Mouse (Mus musculus) heart, embryonic 15.5 days (tissue): ENCODE data around the gene Slc44a2. TPM values are rescaled to one million over a fixed set of nuclear protein-coding genes. Genes with fewer than 3 reads are reported as not detected.
A peak's percentile ranks its signal among the peaks of the same experiment; 100 is the strongest.

Experiments used
- ATAC-seq: fragments of 200-750 bp; cut with Nextera tagmentation; replicated peaks from 2 replicates; pipeline ENCODE4 v1.8.0; 2017; ENCODE audit warnings: low read depth, moderate TSS enrichment; ENCODE audit not compliant: insufficient number of reproducible peaks, insufficient read depth, low FRiP score
- H3K27ac ChIP-seq: fragments of 300-500 bp; sonication (generic); 2 replicates; pipeline ENCODE4 v1.5.1; 2015; ENCODE audit warnings: mild to moderate bottlenecking, inconsistent platforms
- H3K27me3 ChIP-seq: fragments of 300-500 bp; sonication (generic); 2 replicates; pipeline ENCODE4 v1.6.1; 2015; ENCODE audit warnings: inconsistent platforms
- H3K36me3 ChIP-seq: fragments of 300-500 bp; sonication (generic); 2 replicates; pipeline ENCODE4 v1.6.1; 2015; ENCODE audit warnings: mild to moderate bottlenecking, inconsistent platforms
- H3K4me1 ChIP-seq: fragments of 300-500 bp; sonication (generic); replicated peaks from 2 replicates; pipeline ENCODE4 v1.6.1; 2015; ENCODE audit warnings: inconsistent platforms
- H3K4me2 ChIP-seq: fragments of 300-500 bp; sonication (generic); 2 replicates; pipeline ENCODE4 v1.6.1; 2015; ENCODE audit warnings: inconsistent platforms, mild to moderate bottlenecking, moderate library complexity
- H3K4me3 ChIP-seq: fragments of 300-500 bp; sonication (generic); 2 replicates; pipeline ENCODE4 v1.5.1; 2015; ENCODE audit warnings: mild to moderate bottlenecking, inconsistent platforms
- H3K9ac ChIP-seq: fragments of 300-500 bp; sonication (generic); 2 replicates; pipeline ENCODE4 v1.6.1; 2015; ENCODE audit warnings: mild to moderate bottlenecking, inconsistent platforms
- H3K9me3 ChIP-seq: fragments of 300-500 bp; sonication (generic); replicated peaks from 2 replicates; pipeline ENCODE4 v1.6.1; 2016; ENCODE audit warnings: inconsistent platforms
- WGBS: fragments of 180-500 bp; shearing (Covaris S2); methylation state at CpG from one replicate; pipeline ENCODE4 v1.1.7; 2015; ENCODE audit warnings: mixed read lengths; 5-methylcytosine and 5-hydroxymethylcytosine counted together
- polyA plus RNA-seq: library from polyadenylated mRNA; unstranded; fragments of >200 nt; fragmentation: Nextera tagmentation; extraction: Ambion mirVana; gene quantifications from 2 replicates; pipeline ENCODE4 v1.2.1, GENCODE M21; 2015

The Slc44a2 gene
- polyA plus RNA-seq, 1 experiment from 2014 or later, result 56.8 TPM

DNA sequence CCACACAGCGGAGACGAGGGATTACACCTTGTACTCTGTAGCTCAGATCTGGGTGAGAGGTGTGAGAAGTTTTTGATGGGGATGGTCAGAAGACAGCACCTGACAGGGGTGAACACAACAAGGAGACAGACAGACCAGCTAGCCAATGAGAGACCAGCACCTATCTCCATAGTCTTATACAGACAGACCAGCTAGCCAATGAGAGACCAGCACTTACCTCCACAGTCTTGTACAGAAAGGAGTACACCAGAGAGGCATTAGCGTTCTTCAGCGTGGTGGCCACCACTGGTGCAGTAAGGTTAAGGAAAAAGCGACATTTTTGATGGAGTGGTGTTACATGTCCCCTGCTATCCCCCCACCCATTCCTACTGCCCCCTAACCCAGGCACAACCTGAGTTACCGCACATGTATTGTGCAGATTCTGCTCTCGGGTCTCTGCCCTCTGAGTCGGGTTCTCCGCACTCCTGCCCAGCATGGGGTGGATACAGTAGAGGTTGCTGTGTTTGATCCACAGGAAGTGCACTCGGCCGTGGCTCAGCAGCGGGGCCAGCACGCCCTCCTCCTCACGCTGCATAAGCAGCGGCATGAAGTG lies 11.3 kb upstream of the Slc44a2 start:
- Histone ChIP-seq H3K27me3 (peaks cover 17% of the 10 kb centered on the region), H3K4me1 (peaks cover 6% of the 10 kb centered on the region), H3K36me3 (no peaks in the 10 kb centered on the region), H3K9ac (no peak overlapping the region), H3K9me3 (no peaks in the 10 kb centered on the region), H3K4me3 (no peak overlapping the region), H3K4me2 (no peak overlapping the region), H3K27ac (no peak overlapping the region)
- 58% methylated on average over 15 of the region's 15 CpGs for WGBS
- ATAC-seq, result no peak

DNA sequence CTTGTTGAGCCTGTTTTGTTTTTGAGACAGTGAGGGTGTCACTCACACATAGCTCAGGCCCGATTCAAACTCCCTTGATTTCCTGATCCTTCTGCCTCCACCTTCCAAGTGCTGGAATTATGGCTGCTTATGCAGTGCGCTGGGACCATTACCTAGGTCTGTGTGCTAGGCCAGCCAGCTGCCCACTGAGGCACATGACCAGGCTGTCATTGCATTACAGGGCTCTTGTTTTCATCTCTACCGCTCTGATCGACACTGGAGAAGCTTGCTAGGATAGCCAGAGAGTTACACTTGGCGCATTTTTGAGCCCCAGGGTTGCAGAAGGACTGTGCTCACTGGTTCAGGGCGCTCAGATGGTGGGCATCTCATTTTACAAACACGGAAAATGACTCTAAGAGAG lies 8.8 kb upstream of the Slc44a2 start:
- Histone ChIP-seq H3K4me1 (peaks cover 6% of the 10 kb centered on the region), H3K9me3 (no peaks in the 10 kb centered on the region), H3K27ac (no peak overlapping the region), H3K4me2 (peak overlapping the region; percentile 29; the same call in 1 of the 2 replicates), H3K27me3 (peaks cover 17% of the 10 kb centered on the region), H3K36me3 (no peaks in the 10 kb centered on the region), H3K4me3 (peak overlapping the region; percentile 35), H3K9ac (no peak overlapping the region)
- no peak for ATAC-seq
- WGBS, result 33% methylated on average over 7 of the region's 7 CpGs

DNA sequence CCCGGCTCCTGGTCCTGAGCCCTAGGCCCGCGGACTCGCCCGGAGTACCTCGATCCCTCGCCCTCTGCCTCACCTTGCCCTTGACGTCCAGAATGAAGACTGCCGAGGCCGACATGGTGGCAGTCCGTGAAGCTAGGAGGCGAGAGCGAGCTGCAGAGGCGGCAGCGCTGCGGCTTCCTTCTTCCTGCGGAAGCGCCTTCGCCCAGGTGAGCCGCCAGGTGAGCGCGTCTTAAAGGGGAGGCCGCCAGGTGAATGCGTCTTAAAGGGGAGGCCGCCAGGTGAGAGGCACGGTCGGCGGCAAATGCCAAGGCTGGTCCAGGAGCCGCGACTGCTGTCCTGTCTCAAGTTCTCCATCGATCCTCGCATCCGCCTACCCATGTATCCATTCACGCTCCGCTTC lies 8.4 kb upstream of the Slc44a2 start, which contains the start of gene Ap1m2:
Ap1m2 (minus strand) TSS at position 204 of the 400 bp plus-strand sequence.
- H3K4me2 ChIP-seq, result peak within 1 kb of the TSS; percentile 29; the same call in 1 of the 2 replicates
- H3K36me3 ChIP-seq, result no peaks in the 10 kb centered on the region
- no peaks in the 10 kb centered on the region for H3K9me3 ChIP-seq
- peaks cover 6% of the 10 kb centered on the region for H3K4me1 ChIP-seq
- peaks cover 17% of the 10 kb centered on the region for H3K27me3 ChIP-seq
- H3K27ac ChIP-seq, result no peak within 1 kb of the TSS
- H3K9ac ChIP-seq, result no peak within 1 kb of the TSS
- 13% methylated on average over 35 of the region's 35 CpGs for WGBS
- no peak for ATAC-seq
- peak within 1 kb of the TSS; percentile 35 for H3K4me3 ChIP-seq

- WGBS, result 8% methylated on average over 11 of the region's 11 CpGs
- Histone ChIP-seq H3K4me3 (no peak overlapping the region), H3K9me3 (no peaks in the 10 kb centered on the region), H3K36me3 (no peaks in the 10 kb centered on the region), H3K27me3 (peaks cover 17% of the 10 kb centered on the region), H3K4me2 (no peak overlapping the region), H3K27ac (no peak overlapping the region), H3K4me1 (peaks cover 6% of the 10 kb centered on the region), H3K9ac (no peak overlapping the region)
- ATAC-seq, result peak; percentile 81
These were observed 7.1 kb upstream of the Slc44a2 start for GRCm38 (mm10) chr9:21313394-21313793.

- no peak overlapping the region for H3K9ac ChIP-seq
- WGBS, result 81% methylated on average over 9 of the region's 9 CpGs
- H3K27me3 ChIP-seq, result peaks cover 17% of the 10 kb centered on the region
- no peaks in the 10 kb centered on the region for H3K36me3 ChIP-seq
- peaks cover 6% of the 10 kb centered on the region for H3K4me1 ChIP-seq
- H3K4me3 ChIP-seq, result no peak overlapping the region
- no peak overlapping the region for H3K27ac ChIP-seq
- no peaks in the 10 kb centered on the region for H3K9me3 ChIP-seq
- H3K4me2 ChIP-seq, result no peak overlapping the region
- no peak for ATAC-seq
These were observed 5.9 kb upstream of the Slc44a2 start for GRCm38 (mm10) chr9:21314367-21315140.

DNA sequence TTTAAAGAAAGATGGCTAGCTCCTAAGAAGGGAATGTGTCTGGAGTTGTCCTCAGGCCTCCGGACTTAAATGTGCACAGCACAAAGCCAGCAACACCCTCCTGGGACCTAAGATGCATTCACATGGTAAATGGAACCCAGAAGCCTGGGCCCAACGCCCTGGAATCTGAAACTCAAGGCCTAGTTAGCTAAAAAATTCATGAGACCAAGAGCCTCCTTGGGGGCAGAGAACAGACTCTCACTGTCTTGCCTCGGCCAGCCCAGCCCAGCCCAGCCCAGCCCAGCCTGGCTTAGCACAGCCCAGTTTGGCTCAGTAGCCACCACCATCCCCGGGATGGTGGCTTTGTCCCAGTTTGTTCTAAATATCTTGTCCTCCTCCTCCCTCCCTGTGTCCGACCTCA lies 5.1 kb upstream of the Slc44a2 start:
- Histone ChIP-seq H3K36me3 (no peaks in the 10 kb centered on the region), H3K27ac (no peak overlapping the region), H3K27me3 (peaks cover 17% of the 10 kb centered on the region), H3K9me3 (no peaks in the 10 kb centered on the region), H3K9ac (no peak overlapping the region), H3K4me3 (no peak overlapping the region), H3K4me1 (peaks cover 10% of the 10 kb centered on the region), H3K4me2 (no peak overlapping the region)
- no peak for ATAC-seq
- 53% methylated on average over 5 of the region's 5 CpGs for WGBS

DNA sequence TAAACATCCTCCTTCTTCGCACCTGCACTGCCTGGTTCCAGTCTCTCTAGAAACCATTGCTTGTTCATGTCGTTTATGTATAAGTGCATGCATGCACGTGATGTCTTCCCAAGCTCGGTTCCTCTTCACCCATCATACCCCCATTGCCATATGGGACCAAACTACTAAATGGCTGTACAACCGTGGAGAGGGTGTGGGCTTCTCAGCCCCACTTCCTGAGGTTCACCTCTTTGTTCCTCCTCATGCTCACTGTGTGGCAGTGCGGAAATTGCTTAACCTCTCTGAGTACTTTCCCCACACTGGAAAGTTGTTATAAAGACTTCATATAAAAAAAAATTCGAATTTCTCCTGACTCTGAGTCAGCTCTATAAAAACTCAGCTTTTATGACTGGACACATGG lies 3.8 kb upstream of the Slc44a2 start:
- ATAC-seq, result no peak
- 72% methylated on average over 7 of the region's 7 CpGs for WGBS

GRCm38 (mm10) chr9:21318792-21319191 lies 1.7 kb upstream of the Slc44a2 start:
- H3K27ac ChIP-seq, result no peak overlapping the region
- H3K9me3 ChIP-seq, result no peaks in the 10 kb centered on the region
- peaks cover 29% of the 10 kb centered on the region for H3K4me1 ChIP-seq
- WGBS, result 84% methylated on average over 6 of the region's 6 CpGs
- no peaks in the 10 kb centered on the region for H3K27me3 ChIP-seq
- no peak for ATAC-seq
- no peak overlapping the region for H3K4me2 ChIP-seq
- no peak overlapping the region for H3K9ac ChIP-seq
- no peak overlapping the region for H3K4me3 ChIP-seq
- H3K36me3 ChIP-seq, result no peaks in the 10 kb centered on the region

More for the DNA sequence above, 3.8 kb upstream of the Slc44a2 start:
- peaks cover 12% of the 10 kb centered on the region for H3K27me3 ChIP-seq
- H3K4me3 ChIP-seq, result no peak overlapping the region
- peaks cover 17% of the 10 kb centered on the region for H3K4me1 ChIP-seq
- no peak overlapping the region for H3K9ac ChIP-seq
- H3K4me2 ChIP-seq, result no peak overlapping the region
- H3K9me3 ChIP-seq, result no peaks in the 10 kb centered on the region
- no peak overlapping the region for H3K27ac ChIP-seq
- no peaks in the 10 kb centered on the region for H3K36me3 ChIP-seq

GRCm38 (mm10) chr9:21319503-21319902 lies 995 bp upstream of the Slc44a2 start:
- Histone ChIP-seq H3K27ac (no peak overlapping the region), H3K9me3 (no peaks in the 10 kb centered on the region), H3K4me2 (no peak overlapping the region), H3K9ac (no peak overlapping the region), H3K36me3 (no peaks in the 10 kb centered on the region), H3K4me3 (no peak overlapping the region), H3K4me1 (peaks cover 30% of the 10 kb centered on the region), H3K27me3 (no peaks in the 10 kb centered on the region)
- WGBS, result 92% methylated on average over 4 of the region's 4 CpGs
- ATAC-seq, result no peak

DNA sequence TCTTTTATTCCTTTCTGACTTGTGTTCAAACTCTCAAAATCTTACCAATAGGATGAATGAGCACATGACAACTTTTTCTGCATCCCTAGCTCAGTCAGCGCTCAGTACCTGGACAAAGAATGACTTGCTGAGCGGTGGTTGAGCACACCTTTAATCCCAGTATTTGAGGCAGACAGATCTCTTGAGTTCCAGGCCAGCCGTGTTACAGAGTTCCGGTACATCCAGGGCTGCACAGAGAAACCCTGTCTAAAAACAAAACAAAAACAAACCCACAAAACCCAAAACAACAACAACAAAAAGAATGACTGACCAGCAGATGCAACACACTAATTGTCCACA lies 249 bp upstream of the Slc44a2 start:
- H3K36me3 ChIP-seq, result peaks cover 5% of the 10 kb centered on the region; the same call in 1 of the 2 replicates
- no peaks in the 10 kb centered on the region for H3K9me3 ChIP-seq
- peaks cover 32% of the 10 kb centered on the region for H3K4me1 ChIP-seq
- no peaks in the 10 kb centered on the region for H3K27me3 ChIP-seq
- WGBS, result 32% methylated on average over 4 of the region's 4 CpGs
- peak overlapping the region; percentile 77 for H3K9ac ChIP-seq
- H3K4me3 ChIP-seq, result peak overlapping the region; percentile 84
- no peak overlapping the region for H3K27ac ChIP-seq
- ATAC-seq, result no peak; the same call in 1 of the 2 replicates
- peak overlapping the region; percentile 86 for H3K4me2 ChIP-seq

GRCm38 (mm10) chr9:21321513-21321835 lies 976 bp downstream of the Slc44a2 start:
- H3K4me2 ChIP-seq, result peak overlapping the region; percentile 86
- H3K9ac ChIP-seq, result peak overlapping the region; percentile 77
- 0 out of 2 replicates have a peak, but pooled peaks have one; percentile 14 for ATAC-seq
- no peaks in the 10 kb centered on the region for H3K9me3 ChIP-seq
- peaks cover 32% of the 10 kb centered on the region for H3K4me1 ChIP-seq
- H3K4me3 ChIP-seq, result peak overlapping the region; percentile 84
- H3K36me3 ChIP-seq, result peaks cover 5% of the 10 kb centered on the region; the same call in 1 of the 2 replicates
- no peaks in the 10 kb centered on the region for H3K27me3 ChIP-seq
- 7% methylated on average over 6 of the region's 6 CpGs for WGBS
- H3K27ac ChIP-seq, result peak overlapping the region; percentile 78
